Mouse (Mus musculus) erythroblast, embryonic 14.5 days (primary cell): ENCODE data around the gene Hbb-bs. TPM values are rescaled to one million over a fixed set of nuclear protein-coding genes. Genes with fewer than 3 reads are reported as not detected.
A peak's percentile ranks its signal among the peaks of the same experiment; 100 is the strongest.

Experiments
- H3K27me3 ChIP-seq: 2 replicates; pipeline ENCODE4 v1.6.1; 2012; ENCODE audit warnings: inconsistent platforms; ENCODE audit not compliant: control insufficient read depth
- H3K36me3 ChIP-seq: 2 replicates; pipeline ENCODE4 v1.6.1; 2012; ENCODE audit warnings: mild to moderate bottlenecking, inconsistent platforms; ENCODE audit not compliant: control insufficient read depth
- H3K4me1 ChIP-seq: 2 replicates; pipeline ENCODE4 v1.6.1; 2012; ENCODE audit warnings: inconsistent platforms; ENCODE audit not compliant: control insufficient read depth
- H3K4me3 ChIP-seq: replicated peaks from 2 replicates; pipeline ENCODE3; 2012; ENCODE audit warnings: moderate library complexity, mild to moderate bottlenecking, inconsistent platforms
- H3K9me3 ChIP-seq: 2 replicates; pipeline ENCODE4 v1.6.1; 2012; ENCODE audit warnings: low read length, inconsistent platforms, mixed read lengths; ENCODE audit not compliant: control insufficient read depth
- GATA1 ChIP-seq: IDR thresholded peaks from 2 replicates; pipeline ENCODE4 v1.6.1; 2012; ENCODE audit warnings: low read length, inconsistent platforms, mixed read lengths
- TAL1 ChIP-seq: IDR thresholded peaks from 3 replicates; pipeline ENCODE4 v1.6.1; 2012; ENCODE audit warnings: low read length, inconsistent platforms, mixed read lengths
- polyA plus RNA-seq: library from polyadenylated mRNA; stranded (reverse); fragments of >175 nt; gene quantifications from 2 replicates; pipeline ENCODE4 v1.2.3, GENCODE M21; 2012

Gene Hbb-bs
- polyA plus RNA-seq = 263,491 and 269,873 TPM in 2 replicates

DNA sequence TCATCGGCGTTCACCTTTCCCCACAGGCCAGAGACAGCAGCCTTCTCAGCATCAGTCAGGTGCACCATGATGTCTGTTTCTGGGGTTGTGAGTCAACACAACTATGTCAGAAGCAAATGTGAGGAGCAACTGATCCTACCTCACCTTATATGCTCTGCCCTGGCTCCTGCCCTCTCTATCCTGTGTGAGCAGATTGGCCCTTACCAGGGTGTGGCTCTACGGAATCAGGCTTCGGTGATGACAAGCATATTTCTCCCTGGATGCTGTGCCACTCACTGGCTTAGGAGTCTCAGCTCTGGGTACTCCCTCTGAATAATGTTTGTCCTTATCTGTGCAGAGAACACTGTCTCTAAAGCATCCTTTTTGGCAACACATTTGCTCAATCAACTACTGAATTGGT lies at the start of gene Hbb-bs:
Hbb-bs (minus strand) TSS at position 289 of the 400 bp plus-strand sequence.
- Histone ChIP-seq H3K9me3 (no peaks in the 10 kb centered on the region), H3K27me3 (no peaks in the 10 kb centered on the region), H3K36me3 (peaks cover 18% of the 10 kb centered on the region), H3K4me3 (peak within 1 kb of the TSS; percentile 62), H3K4me1 (peaks cover 58% of the 10 kb centered on the region)
- peak; percentile 88 for TF ChIP-seq GATA1
- peak; percentile 83 for TF ChIP-seq TAL1

DNA sequence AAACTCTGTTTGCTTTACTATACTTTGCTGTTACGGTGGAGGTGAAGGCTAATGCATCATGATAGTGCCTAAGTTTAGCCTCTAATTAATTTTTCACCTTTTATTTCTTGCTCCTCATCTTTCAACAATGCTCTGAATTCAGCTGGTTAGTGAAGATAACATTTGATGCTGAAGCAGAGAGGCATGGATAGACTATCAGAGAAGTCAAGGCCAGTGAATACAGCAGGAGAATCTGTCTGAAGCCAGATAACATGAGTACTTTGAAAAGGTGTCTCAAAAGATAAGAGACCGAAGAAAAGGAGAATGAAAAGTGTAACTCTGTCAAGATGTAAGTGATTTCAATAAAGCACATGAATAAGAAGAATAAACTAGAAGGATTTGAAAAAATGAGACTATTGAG lies 49.2 kb upstream of the Hbb-bs start:
- no peaks in the 10 kb centered on the region for H3K9me3 ChIP-seq
- peaks cover 86% of the 10 kb centered on the region for H3K4me1 ChIP-seq
- peaks cover 7% of the 10 kb centered on the region for H3K27me3 ChIP-seq
- no peaks in the 10 kb centered on the region; the same call in 1 of the 2 replicates for H3K36me3 ChIP-seq
- TF ChIP-seq GATA1 (peak; percentile 98), TAL1 (peak; percentile 99)
- no peak overlapping the region for H3K4me3 ChIP-seq

- H3K36me3 ChIP-seq = no peaks in the 10 kb centered on the region; the same call in 1 of the 2 replicates
Observed at GRCm38 (mm10) chr7:103874451-103874850, 46.6 kb upstream of the Hbb-bs start.

GRCm38 (mm10) chr7:103873064-103873463 lies 45.2 kb upstream of the Hbb-bs start:
- Histone ChIP-seq H3K4me1 (peaks cover 96% of the 10 kb centered on the region), H3K9me3 (no peaks in the 10 kb centered on the region)

More at GRCm38 (mm10) chr7:103874451-103874850, 46.6 kb upstream of the Hbb-bs start:
- H3K4me1 ChIP-seq = peaks cover 96% of the 10 kb centered on the region
- H3K4me3 ChIP-seq = no peak overlapping the region
- no peak for TF ChIP-seq GATA1
- TF ChIP-seq TAL1 = no peak
- no peaks in the 10 kb centered on the region for H3K9me3 ChIP-seq
- H3K27me3 ChIP-seq = no peaks in the 10 kb centered on the region

DNA sequence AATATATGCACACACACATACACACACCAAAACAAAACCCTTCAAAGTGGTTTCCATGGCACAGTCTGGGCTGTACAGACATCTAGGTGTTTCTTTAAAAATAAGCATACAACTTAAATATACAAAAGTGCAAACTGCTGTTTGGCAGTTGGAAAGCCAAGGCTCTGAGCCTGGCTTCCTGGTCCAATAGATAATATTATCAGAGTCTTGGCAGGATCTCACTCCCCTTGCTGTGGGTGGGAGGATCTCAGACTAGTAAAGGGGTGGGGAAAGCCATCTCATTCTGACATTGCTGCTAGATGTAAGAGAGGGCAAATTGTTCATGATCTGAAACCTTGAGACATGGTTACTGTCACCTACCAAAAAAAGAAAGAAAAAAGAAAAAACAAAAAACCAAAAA lies 42.8 kb upstream of the Hbb-bs start:
- peaks cover 7% of the 10 kb centered on the region for H3K36me3 ChIP-seq
- no peaks in the 10 kb centered on the region for H3K9me3 ChIP-seq
- peaks cover 94% of the 10 kb centered on the region for H3K4me1 ChIP-seq
- H3K4me3 ChIP-seq = peak overlapping the region; percentile 53
- no peaks in the 10 kb centered on the region for H3K27me3 ChIP-seq
- TF ChIP-seq GATA1 (peak; percentile 88), TAL1 (peak; percentile 91)

More at GRCm38 (mm10) chr7:103873064-103873463, 45.2 kb upstream of the Hbb-bs start:
- peaks cover 4% of the 10 kb centered on the region; the same call in 1 of the 2 replicates for H3K36me3 ChIP-seq
- no peaks in the 10 kb centered on the region for H3K27me3 ChIP-seq
- TF ChIP-seq GATA1 = no peak
- no peak for TF ChIP-seq TAL1
- H3K4me3 ChIP-seq = peak overlapping the region; percentile 39

DNA sequence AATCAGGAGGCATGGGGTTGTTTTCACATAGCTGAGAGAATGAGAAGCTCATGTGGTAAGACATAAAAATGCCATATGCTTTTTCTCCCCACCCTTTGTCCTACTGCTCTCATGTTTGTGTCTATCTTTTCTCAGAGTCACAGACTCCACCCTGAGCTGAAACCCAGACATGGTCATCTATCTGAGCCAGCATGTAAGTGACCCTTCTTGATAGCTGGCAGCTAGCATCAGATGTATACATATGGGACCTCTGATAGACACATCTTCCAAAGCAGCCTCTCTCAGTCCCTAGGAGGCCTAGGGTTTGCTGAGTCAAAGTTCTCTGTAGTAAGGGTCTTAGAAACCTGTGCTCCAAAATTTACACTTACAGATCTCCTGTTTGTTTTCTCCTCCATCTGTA lies 37.8 kb upstream of the Hbb-bs start:
- TF ChIP-seq GATA1 = peak; percentile 94
- TF ChIP-seq TAL1 = peak; percentile 90
- Histone ChIP-seq H3K4me1 (peaks cover 97% of the 10 kb centered on the region), H3K27me3 (no peaks in the 10 kb centered on the region), H3K9me3 (no peaks in the 10 kb centered on the region), H3K4me3 (peak overlapping the region; percentile 45), H3K36me3 (peaks cover 13% of the 10 kb centered on the region)

DNA sequence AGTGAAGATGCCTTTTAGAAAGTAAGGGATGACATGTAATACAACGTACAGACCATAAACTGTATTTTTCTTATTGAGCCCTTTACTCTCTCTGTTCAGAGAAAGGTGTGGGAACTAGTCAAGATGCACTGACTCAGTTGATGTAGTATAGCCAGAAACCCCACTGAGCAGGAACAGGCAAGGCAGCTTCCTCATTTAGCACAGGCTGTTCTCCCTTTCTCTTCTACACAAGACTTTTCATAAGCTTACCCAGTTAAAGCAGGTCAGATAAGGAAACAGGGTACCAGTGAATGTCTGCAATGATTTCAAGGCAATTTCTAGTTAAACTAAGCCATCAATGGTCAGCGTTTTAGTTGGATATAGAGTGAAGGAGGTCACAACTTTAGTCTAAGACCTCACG lies 33.6 kb upstream of the Hbb-bs start:
- H3K36me3 ChIP-seq = peaks cover 6% of the 10 kb centered on the region
- H3K9me3 ChIP-seq = no peaks in the 10 kb centered on the region
- peak overlapping the region; percentile 47 for H3K4me3 ChIP-seq
- TF ChIP-seq GATA1 = no peak
- TF ChIP-seq TAL1 = no peak
- H3K27me3 ChIP-seq = no peaks in the 10 kb centered on the region
- peaks cover 87% of the 10 kb centered on the region for H3K4me1 ChIP-seq

DNA sequence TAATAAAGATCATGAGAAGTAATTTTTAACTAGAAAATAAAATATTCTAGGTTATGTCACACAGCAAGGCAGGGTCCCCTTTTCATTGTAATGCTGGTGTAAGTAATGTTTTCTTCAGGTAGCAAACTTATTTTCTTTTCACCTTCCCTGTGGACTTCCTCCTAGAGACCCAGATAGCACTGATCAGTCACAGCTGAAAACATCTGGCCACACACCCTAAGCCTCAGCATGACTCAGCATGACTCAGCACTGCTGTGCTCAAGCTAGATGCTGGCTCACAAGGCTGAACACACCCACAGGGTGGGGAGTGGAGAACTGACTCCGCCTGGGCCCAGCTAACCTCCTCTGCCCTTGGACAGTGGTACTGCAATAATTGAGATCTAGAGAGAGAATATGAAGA lies 33.0 kb upstream of the Hbb-bs start:
- H3K4me3 ChIP-seq = peak overlapping the region; percentile 47
- TF ChIP-seq GATA1 (peak; percentile 63), TAL1 (peak; percentile 87)
- H3K4me1 ChIP-seq = peaks cover 87% of the 10 kb centered on the region
- no peaks in the 10 kb centered on the region for H3K27me3 ChIP-seq
- no peaks in the 10 kb centered on the region for H3K9me3 ChIP-seq
- peaks cover 6% of the 10 kb centered on the region for H3K36me3 ChIP-seq

DNA sequence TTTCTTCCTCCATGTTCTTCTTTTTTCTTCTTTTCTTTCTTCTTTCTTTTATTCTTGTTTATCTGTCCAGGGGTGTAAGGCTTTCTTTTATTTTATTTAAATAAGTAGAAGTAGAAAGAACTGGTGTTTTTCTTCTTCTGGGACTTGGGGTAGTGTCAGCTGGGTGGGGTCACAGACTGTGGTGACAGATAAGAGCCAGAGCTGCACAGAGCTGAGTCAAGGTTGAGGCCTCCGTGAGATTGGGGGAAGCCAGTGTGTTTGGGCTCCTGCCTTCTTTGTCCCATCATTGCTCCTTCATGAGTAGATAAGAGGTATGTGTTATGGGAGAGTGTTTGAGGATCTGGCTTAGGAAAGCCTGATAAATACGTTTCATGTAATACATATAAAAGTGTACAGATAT lies 31.2 kb upstream of the Hbb-bs start:
- peak; percentile 82 for TF ChIP-seq TAL1
- TF ChIP-seq GATA1 = peak; percentile 90
- H3K27me3 ChIP-seq = no peaks in the 10 kb centered on the region
- peak overlapping the region; percentile 54 for H3K4me3 ChIP-seq
- peaks cover 3% of the 10 kb centered on the region for H3K36me3 ChIP-seq
- no peaks in the 10 kb centered on the region for H3K9me3 ChIP-seq
- H3K4me1 ChIP-seq = peaks cover 87% of the 10 kb centered on the region

GRCm38 (mm10) chr7:103854669-103855068 lies 26.8 kb upstream of the Hbb-bs start:
- Histone ChIP-seq H3K4me1 (peaks cover 77% of the 10 kb centered on the region), H3K36me3 (no peaks in the 10 kb centered on the region; the same call in 1 of the 2 replicates), H3K4me3 (no peak overlapping the region), H3K27me3 (no peaks in the 10 kb centered on the region), H3K9me3 (no peaks in the 10 kb centered on the region)
- TF ChIP-seq TAL1 = no peak
- TF ChIP-seq GATA1 = no peak
